Mouse (Mus musculus) stomach, embryonic 16.5 days (tissue): Measurements from ENCODE around the gene Cebpe. TPM values are rescaled to one million over a fixed set of nuclear protein-coding genes. Genes with fewer than 3 reads are reported as not detected.

Source experiments
- ATAC-seq: fragments of 200-750 bp; cut with Nextera tagmentation; 2 replicates; pipeline ENCODE4 v1.8.0; 2017; ENCODE audit warnings: moderate number of reproducible peaks, moderate TSS enrichment; ENCODE audit not compliant: insufficient read depth, low FRiP score
- H3K27ac ChIP-seq: fragments of 300-500 bp; sonication (generic); 2 replicates; pipeline ENCODE4 v1.5.1; 2014; ENCODE audit warnings: low read length
- H3K27me3 ChIP-seq: fragments of 300-500 bp; sonication (generic); 2 replicates; pipeline ENCODE4 v1.6.1; 2014; ENCODE audit warnings: low read length, control low read depth, mixed read lengths; ENCODE audit not compliant: control insufficient read depth, insufficient read depth
- H3K36me3 ChIP-seq: fragments of 300-500 bp; sonication (generic); 2 replicates; pipeline ENCODE4 v1.6.1; 2014; ENCODE audit warnings: low read length; ENCODE audit not compliant: control insufficient read depth, insufficient read depth
- H3K4me1 ChIP-seq: fragments of 300-500 bp; sonication (generic); 2 replicates; pipeline ENCODE4 v1.6.1; 2014; ENCODE audit warnings: low read length, control low read depth, mixed read lengths; ENCODE audit not compliant: control insufficient read depth, insufficient read depth
- H3K4me2 ChIP-seq: fragments of 300-500 bp; sonication (generic); 2 replicates; pipeline ENCODE4 v1.6.1; 2014; ENCODE audit warnings: low read depth, low read length, mixed read lengths
- H3K4me3 ChIP-seq: fragments of 300-500 bp; sonication (generic); replicated peaks from 2 replicates; pipeline ENCODE4 v1.5.1; 2014; ENCODE audit warnings: mild to moderate bottlenecking, low read length
- H3K9ac ChIP-seq: fragments of 300-500 bp; sonication (generic); 2 replicates; pipeline ENCODE4 v1.6.1; 2014; ENCODE audit warnings: low read length
- H3K9me3 ChIP-seq: fragments of 300-500 bp; sonication (generic); replicated peaks from 2 replicates; pipeline ENCODE4 v1.6.1; 2016; ENCODE audit warnings: low read length, control low read depth; ENCODE audit not compliant: control insufficient read depth
- WGBS: fragments of 180-500 bp; shearing (Covaris S2); extraction: QIAGEN DNeasy Blood & Tissue Kit; methylation state at CpG from one replicate; pipeline ENCODE4 v1.1.7; 2014; 5-methylcytosine and 5-hydroxymethylcytosine counted together
- polyA plus RNA-seq: library from polyadenylated mRNA; unstranded; fragments of >200 nt; fragmentation: Nextera tagmentation; extraction: Ambion mirVana; gene quantifications from 2 replicates; pipeline ENCODE4 v1.2.1, GENCODE M21; 2015

Cebpe gene
- polyA plus RNA-seq, 1 experiment from 2014 or later = 0.88 TPM

DNA sequence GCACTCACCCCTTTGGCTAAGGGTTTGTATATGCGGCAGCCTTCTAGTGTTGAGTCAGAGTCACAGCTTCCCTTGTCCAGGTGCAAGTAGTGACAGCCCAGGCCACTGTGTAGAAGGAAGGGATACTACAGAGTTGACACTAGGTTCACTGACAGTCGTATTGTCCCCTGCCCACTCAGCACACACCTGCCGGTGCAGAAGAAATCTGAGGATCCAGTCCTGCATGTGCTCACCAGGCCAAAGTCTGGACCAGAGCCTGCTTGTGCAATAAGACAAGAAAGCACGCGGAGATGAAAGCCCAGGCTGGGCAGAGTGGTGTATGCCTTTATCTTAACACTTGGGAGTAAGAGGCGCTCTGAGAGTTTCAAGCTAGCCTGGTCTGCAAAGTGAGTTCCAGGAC lies 16.9 kb downstream of the Cebpe start:
- no peak for ATAC-seq
- Histone ChIP-seq H3K4me1 (no peaks in the 10 kb centered on the region), H3K4me2 (no peak overlapping the region), H3K27ac (no peak overlapping the region), H3K36me3 (peaks cover 5% of the 10 kb centered on the region), H3K9ac (no peak overlapping the region), H3K9me3 (no peaks in the 10 kb centered on the region), H3K4me3 (no peak overlapping the region), H3K27me3 (no peaks in the 10 kb centered on the region)
- WGBS = 62% methylated on average over 6 of the region's 6 CpGs

DNA sequence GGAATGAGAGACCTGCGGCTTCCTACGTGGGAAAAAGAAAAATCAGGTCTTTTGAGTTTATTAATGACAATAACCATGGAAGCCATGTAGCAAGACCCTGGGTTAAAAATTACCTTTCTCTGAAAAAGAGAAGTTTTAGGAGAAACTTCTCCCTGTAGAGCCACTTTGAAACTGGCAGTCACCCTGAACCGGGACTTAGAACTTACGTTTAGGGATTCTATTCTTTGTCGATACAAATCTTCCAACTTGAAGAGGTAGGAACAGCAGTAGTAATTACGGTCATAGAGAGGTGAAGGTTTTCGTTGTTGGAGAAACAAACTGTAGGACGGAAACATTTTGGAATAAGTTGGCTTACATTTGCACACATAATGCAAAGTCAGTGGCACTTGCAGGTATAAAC lies 24.7 kb downstream of the Cebpe start:
- WGBS = under 1% methylated on average over 8 of the region's 8 CpGs
- Histone ChIP-seq H3K4me1 (peaks cover 18% of the 10 kb centered on the region), H3K27me3 (no peaks in the 10 kb centered on the region), H3K9ac (peak overlapping the region; percentile 84), H3K4me3 (peak overlapping the region; percentile 84), H3K36me3 (peaks cover 5% of the 10 kb centered on the region), H3K4me2 (peak overlapping the region; percentile 76), H3K27ac (peak overlapping the region; percentile 85), H3K9me3 (no peaks in the 10 kb centered on the region)
- no peak for ATAC-seq

DNA sequence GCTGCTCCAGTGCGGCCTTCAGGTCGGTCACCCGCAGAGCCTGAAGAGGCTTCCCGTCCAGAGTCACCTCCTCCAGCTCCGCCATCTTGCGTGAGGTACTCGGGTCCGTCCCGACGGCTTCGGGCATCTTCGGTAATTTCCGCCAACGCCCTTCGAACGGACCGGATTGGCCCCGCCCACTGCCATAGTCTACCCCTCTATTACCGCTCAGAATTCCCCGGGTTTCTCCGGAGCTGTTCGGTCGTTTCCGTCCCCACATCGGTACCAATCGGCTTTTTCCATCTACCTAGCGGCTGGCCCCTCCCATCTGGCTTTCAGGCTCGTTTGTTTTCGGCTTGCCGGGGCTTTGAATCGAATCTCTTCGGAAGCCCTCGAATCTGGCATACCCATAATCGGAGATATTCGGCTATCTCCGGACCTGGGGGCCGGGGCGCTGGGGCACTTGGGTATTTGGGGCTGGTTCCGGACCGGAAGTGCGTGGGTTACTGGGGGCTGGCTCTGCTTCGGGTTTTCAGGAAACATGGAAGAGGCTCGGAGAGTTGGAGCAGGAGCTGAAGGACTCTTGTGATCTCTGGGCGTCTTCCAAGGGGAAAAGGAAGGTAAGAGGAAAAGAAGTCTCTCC lies 25.3 kb downstream of the Cebpe start, which contains the start of gene Acin1:
TSS of gene Acin1 (minus strand) at position 410 of the 622 bp plus-strand sequence.
- H3K27ac ChIP-seq = peak within 1 kb of the TSS; percentile 97
- WGBS = under 1% methylated on average over 44 of the region's 44 CpGs
- peak within 1 kb of the TSS; percentile 86 for H3K4me2 ChIP-seq
- ATAC-seq = peak; percentile 97
- peak within 1 kb of the TSS; percentile 84 for H3K4me3 ChIP-seq
- no peaks in the 10 kb centered on the region for H3K9me3 ChIP-seq
- H3K36me3 ChIP-seq = peaks cover 5% of the 10 kb centered on the region
- peaks cover 18% of the 10 kb centered on the region for H3K4me1 ChIP-seq
- H3K27me3 ChIP-seq = no peaks in the 10 kb centered on the region
- peak within 1 kb of the TSS; percentile 95 for H3K9ac ChIP-seq

DNA sequence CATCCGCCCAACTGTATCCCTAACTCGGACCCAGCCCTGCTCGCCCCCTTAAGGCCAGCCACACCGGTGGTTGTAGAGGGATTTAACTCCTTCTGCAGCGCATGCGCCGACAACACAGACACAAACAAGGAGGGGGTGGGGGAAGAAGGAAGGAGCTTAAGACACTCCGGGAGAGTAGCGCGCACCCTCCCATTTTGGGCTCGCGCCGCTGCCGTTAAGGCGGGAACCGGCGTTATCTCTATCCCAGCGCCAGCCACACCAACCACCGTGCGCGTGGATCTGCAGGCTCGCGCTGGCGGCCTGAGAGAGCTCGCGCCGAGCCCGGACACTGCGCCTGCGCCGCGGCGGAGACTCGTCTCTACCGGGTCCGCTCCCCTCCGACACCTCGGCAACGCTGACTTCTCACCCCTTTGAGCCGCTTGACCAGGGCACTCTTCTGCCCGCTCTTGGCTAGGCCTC lies 25.9 kb downstream of the Cebpe start, which contains the start of gene 1700123O20Rik:
TSS of gene 1700123O20Rik (plus strand) at position 154 of the 459 bp plus-strand sequence.
- Histone ChIP-seq H3K9me3 (no peaks in the 10 kb centered on the region), H3K4me2 (peak within 1 kb of the TSS; percentile 86), H3K27ac (peak within 1 kb of the TSS; percentile 97), H3K4me1 (peaks cover 18% of the 10 kb centered on the region), H3K36me3 (peaks cover 5% of the 10 kb centered on the region), H3K9ac (peak within 1 kb of the TSS; percentile 95), H3K4me3 (peak within 1 kb of the TSS; percentile 84), H3K27me3 (no peaks in the 10 kb centered on the region)
- peak; percentile 76 for ATAC-seq
- under 1% methylated on average over 41 of the region's 41 CpGs for WGBS

DNA sequence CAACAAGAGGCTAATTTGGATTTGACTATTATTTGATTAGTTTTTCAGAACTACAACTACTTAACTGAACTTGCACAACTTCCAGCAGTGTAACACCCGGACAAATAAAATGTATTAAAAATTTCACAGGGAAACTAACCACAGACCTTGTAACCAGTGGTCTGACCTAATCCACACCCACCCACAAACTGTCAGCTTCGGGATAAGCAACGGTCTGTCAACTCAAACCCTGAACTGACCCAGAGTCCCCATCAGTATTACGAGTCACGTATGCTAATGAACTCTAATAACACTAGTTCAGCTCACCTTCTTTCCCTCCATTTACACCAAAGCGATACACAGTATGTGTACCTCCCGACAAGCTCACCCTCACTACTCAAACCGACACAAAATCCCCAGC lies 26.5 kb downstream of the Cebpe start:
- Histone ChIP-seq H3K36me3 (no peaks in the 10 kb centered on the region; the same call in 1 of the 2 replicates), H3K4me2 (peak overlapping the region; percentile 86), H3K4me1 (peaks cover 18% of the 10 kb centered on the region), H3K4me3 (peak overlapping the region; percentile 84), H3K9me3 (no peaks in the 10 kb centered on the region), H3K27ac (peak overlapping the region; percentile 97), H3K27me3 (no peaks in the 10 kb centered on the region), H3K9ac (peak overlapping the region; percentile 95)
- ATAC-seq = no peak
- 5% methylated on average over 8 of the region's 8 CpGs for WGBS

DNA sequence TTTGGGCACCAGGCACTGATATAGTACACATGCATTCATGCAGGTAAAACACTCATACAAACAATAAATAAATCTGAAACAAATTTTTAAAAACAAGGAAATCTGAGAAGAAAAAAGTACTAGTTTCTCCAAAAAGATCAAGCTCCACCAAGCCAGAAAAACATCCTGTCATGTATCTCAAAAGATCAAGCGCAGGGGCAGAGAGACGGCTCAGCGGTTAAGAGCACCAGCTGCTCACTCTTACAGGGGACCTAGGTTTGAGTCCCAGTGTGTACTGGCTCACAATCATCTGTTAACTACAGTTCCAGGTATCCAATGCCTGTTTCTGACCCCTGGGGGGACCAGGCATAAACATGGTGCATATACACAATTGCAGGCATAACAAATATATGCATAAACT lies 29.6 kb downstream of the Cebpe start:
- H3K4me2 ChIP-seq = no peak overlapping the region
- ATAC-seq = no peak
- H3K36me3 ChIP-seq = peaks cover 3% of the 10 kb centered on the region
- H3K4me3 ChIP-seq = no peak overlapping the region
- H3K9ac ChIP-seq = no peak overlapping the region
- no peaks in the 10 kb centered on the region for H3K27me3 ChIP-seq
- H3K4me1 ChIP-seq = peaks cover 8% of the 10 kb centered on the region
- no peaks in the 10 kb centered on the region for H3K9me3 ChIP-seq
- H3K27ac ChIP-seq = no peak overlapping the region
- WGBS = 86% methylated on average over 3 of the region's 3 CpGs

DNA sequence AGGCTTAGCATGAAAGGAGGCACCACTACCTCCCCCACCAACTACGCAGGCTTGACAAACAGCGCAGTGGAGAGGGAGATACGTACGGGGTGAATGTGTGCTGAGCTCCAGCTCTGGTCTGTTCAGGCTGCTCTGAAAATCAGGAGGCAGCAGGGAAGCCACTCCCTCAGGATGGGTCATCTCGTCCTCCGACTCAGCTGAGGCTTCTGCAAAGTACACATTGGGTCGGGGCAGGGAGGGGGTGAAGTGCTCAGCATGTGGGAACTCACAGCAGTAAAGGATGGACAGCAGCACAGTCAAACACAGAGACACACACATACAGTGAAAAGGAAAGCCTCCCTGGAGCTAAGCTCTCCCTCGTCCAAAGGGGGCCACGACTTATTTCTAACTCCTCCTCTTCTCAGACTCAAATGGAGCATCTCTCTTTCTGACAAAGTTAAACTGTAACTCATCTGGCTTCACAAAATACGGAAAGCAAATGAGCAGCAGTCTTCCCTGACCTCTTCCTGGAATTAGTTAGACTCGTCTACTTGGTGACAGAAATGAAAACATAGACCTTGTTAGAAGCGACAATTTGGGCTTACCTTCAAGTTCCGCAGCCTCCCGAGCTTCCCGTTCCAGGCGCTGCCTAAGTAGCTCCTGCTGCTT lies 33.2 kb downstream of the Cebpe start:
- H3K27ac ChIP-seq = no peak overlapping the region
- H3K9ac ChIP-seq = no peak overlapping the region
- peaks cover 18% of the 10 kb centered on the region for H3K36me3 ChIP-seq
- H3K27me3 ChIP-seq = no peaks in the 10 kb centered on the region
- no peak overlapping the region for H3K4me3 ChIP-seq
- H3K4me1 ChIP-seq = no peaks in the 10 kb centered on the region
- no peaks in the 10 kb centered on the region for H3K9me3 ChIP-seq
- H3K4me2 ChIP-seq = no peak overlapping the region
- 80% methylated on average over 16 of the region's 16 CpGs for WGBS
- ATAC-seq = no peak

DNA sequence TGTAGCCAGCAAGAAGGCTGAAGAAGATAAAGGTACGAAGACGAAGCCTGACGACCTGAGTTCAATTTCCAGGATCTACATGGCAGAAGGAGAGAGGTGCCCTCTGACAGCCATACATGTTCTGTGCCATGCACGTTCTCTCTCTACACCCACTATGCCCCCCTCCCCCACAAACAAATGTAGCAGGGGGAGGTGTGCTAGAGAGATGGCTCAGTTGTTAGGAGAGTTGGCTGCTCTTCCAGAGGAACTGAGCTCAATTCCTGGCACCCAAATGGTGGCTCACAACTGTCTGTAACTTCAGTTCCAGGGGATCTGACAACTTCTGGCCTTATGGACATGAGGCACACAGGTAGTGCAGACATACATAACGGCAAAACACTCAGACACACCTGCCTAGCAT lies 35.7 kb downstream of the Cebpe start:
- ATAC-seq = no peak
- H3K9ac ChIP-seq = no peak overlapping the region
- H3K27ac ChIP-seq = no peak overlapping the region
- no peak overlapping the region for H3K4me3 ChIP-seq
- 82% methylated on average over 5 of the region's 5 CpGs for WGBS
- no peaks in the 10 kb centered on the region for H3K27me3 ChIP-seq
- H3K4me2 ChIP-seq = no peak overlapping the region
- H3K9me3 ChIP-seq = no peaks in the 10 kb centered on the region
- peaks cover 18% of the 10 kb centered on the region for H3K36me3 ChIP-seq
- no peaks in the 10 kb centered on the region for H3K4me1 ChIP-seq

DNA sequence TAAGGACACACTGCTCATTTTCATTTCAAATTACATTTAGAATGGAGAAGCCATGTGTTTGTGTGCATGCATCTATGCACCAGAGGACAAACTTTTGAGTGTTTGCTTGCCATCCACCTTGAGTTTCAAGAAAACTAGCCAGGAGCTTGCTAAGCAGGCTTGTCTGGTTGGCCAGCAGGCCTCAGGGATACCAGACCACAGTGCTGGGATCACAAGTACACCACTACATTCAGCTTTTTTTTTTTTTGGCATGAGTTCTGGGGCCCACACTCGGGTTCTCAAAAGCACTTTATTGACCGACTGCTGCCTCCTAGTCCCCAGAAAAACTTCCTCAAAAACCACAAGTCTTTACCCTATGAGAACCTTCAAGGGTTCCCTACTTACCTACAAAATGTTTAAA lies 37.7 kb downstream of the Cebpe start:
- H3K27ac ChIP-seq = no peak overlapping the region
- no peak overlapping the region for H3K9ac ChIP-seq
- H3K27me3 ChIP-seq = no peaks in the 10 kb centered on the region
- no peaks in the 10 kb centered on the region for H3K9me3 ChIP-seq
- H3K4me1 ChIP-seq = no peaks in the 10 kb centered on the region
- no peak overlapping the region for H3K4me2 ChIP-seq
- 72% methylated on average over 2 of the region's 2 CpGs for WGBS
- ATAC-seq = no peak
- H3K4me3 ChIP-seq = no peak overlapping the region
- peaks cover 22% of the 10 kb centered on the region for H3K36me3 ChIP-seq
